Mouse (Mus musculus) ES-Bruce4 (cell line): Measurements from ENCODE around the gene Pah. TPM values are rescaled to one million over a fixed set of nuclear protein-coding genes. Genes with fewer than 3 reads are reported as not detected.
A peak's percentile ranks its signal among the peaks of the same experiment; 100 is the strongest.

Source experiments
- H3K27ac ChIP-seq: 2 replicates; pipeline ENCODE4 v1.5.1; 2012; ENCODE audit warnings: low read length, inconsistent platforms; ENCODE audit not compliant: insufficient read depth
- H3K27me3 ChIP-seq: 2 replicates; pipeline ENCODE4 v1.6.1; 2012; ENCODE audit warnings: mild to moderate bottlenecking, low read length, inconsistent platforms; ENCODE audit not compliant: control insufficient read depth, poor library complexity, insufficient read depth, severe bottlenecking
- H3K36me3 ChIP-seq: 2 replicates; pipeline ENCODE4 v1.6.1; 2012; ENCODE audit warnings: inconsistent platforms, mild to moderate bottlenecking, low read length, moderate library complexity; ENCODE audit not compliant: control insufficient read depth, poor library complexity, insufficient read depth, severe bottlenecking
- H3K4me1 ChIP-seq: one replicate; pipeline ENCODE4 v1.8.1; 2011; ENCODE audit warnings: low read length; ENCODE audit not compliant: control insufficient read depth, insufficient read depth
- H3K4me3 ChIP-seq: 2 replicates; pipeline ENCODE4 v1.5.1; 2011; ENCODE audit warnings: low read depth, mild to moderate bottlenecking, low read length
- H3K9ac ChIP-seq: 2 replicates; pipeline ENCODE4 v1.6.1; 2012; ENCODE audit warnings: low read depth, mild to moderate bottlenecking, inconsistent platforms; ENCODE audit not compliant: poor library complexity, severe bottlenecking
- H3K9me3 ChIP-seq: replicated peaks from 2 replicates; pipeline ENCODE4 v1.6.1; 2012; ENCODE audit warnings: mild to moderate bottlenecking, low read length, inconsistent platforms; ENCODE audit not compliant: control insufficient read depth, poor library complexity, insufficient read depth, severe bottlenecking
- CTCF ChIP-seq: IDR thresholded peaks from one replicate; pipeline ENCODE4 v1.8.1; 2011; ENCODE audit warnings: low read depth, low read length
- EP300 ChIP-seq: IDR thresholded peaks from 2 replicates; pipeline ENCODE4 v1.6.1; 2011; ENCODE audit warnings: low read depth, low read length; ENCODE audit not compliant: insufficient read depth
- POLR2A ChIP-seq: IDR thresholded peaks from one replicate; pipeline ENCODE4 v1.8.1; 2011; ENCODE audit warnings: low read length; ENCODE audit not compliant: insufficient read depth
- polyA plus RNA-seq: library from polyadenylated mRNA; stranded (reverse); fragments of >200 nt; gene quantifications from 2 replicates; pipeline ENCODE4 v1.2.4, GENCODE M21; 2011; ENCODE audit warnings: low read depth; ENCODE audit not compliant: missing spikeins, insufficient read depth, insufficient read length

The Pah gene
- polyA plus RNA-seq, 1 experiment = not detected

GRCm38 (mm10) chr10:87520401-87521116, 1.0 kb upstream of the Pah start:
- no peak overlapping the region for H3K4me3 ChIP-seq
- no peak overlapping the region for H3K27ac ChIP-seq
- H3K9ac ChIP-seq = no peak overlapping the region
- H3K36me3 ChIP-seq = no peaks in the 10 kb centered on the region
- H3K27me3 ChIP-seq = no peaks in the 10 kb centered on the region
- TF ChIP-seq CTCF (no peak), POLR2A (no peak), EP300 (no peak)
- no peaks in the 10 kb centered on the region for H3K9me3 ChIP-seq
- H3K4me1 ChIP-seq = no peaks in the 10 kb centered on the region

- no peak overlapping the region for H3K4me3 ChIP-seq
- no peak overlapping the region for H3K9ac ChIP-seq
- no peaks in the 10 kb centered on the region for H3K36me3 ChIP-seq
- no peaks in the 10 kb centered on the region for H3K9me3 ChIP-seq
- no peak for TF ChIP-seq EP300
- TF ChIP-seq POLR2A = no peak
- no peak for TF ChIP-seq CTCF
- H3K27me3 ChIP-seq = no peaks in the 10 kb centered on the region
- no peaks in the 10 kb centered on the region for H3K4me1 ChIP-seq
- H3K27ac ChIP-seq = no peak overlapping the region
Measured at GRCm38 (mm10) chr10:87534172-87534571, 12.6 kb downstream of the Pah start.

GRCm38 (mm10) chr10:87545759-87546158, 24.2 kb downstream of the Pah start:
- Histone ChIP-seq H3K4me3 (no peak overlapping the region), H3K36me3 (no peaks in the 10 kb centered on the region), H3K9me3 (no peaks in the 10 kb centered on the region; the same call in 1 of the 2 replicates), H3K27ac (no peak overlapping the region), H3K9ac (no peak overlapping the region), H3K27me3 (peaks cover 2% of the 10 kb centered on the region; the same call in 1 of the 2 replicates), H3K4me1 (no peaks in the 10 kb centered on the region)
- no peak for TF ChIP-seq EP300
- no peak for TF ChIP-seq POLR2A
- no peak for TF ChIP-seq CTCF

- H3K9ac ChIP-seq = no peak overlapping the region
- no peaks in the 10 kb centered on the region for H3K4me1 ChIP-seq
- H3K9me3 ChIP-seq = no peaks in the 10 kb centered on the region; the same call in 1 of the 2 replicates
- peaks cover 2% of the 10 kb centered on the region; the same call in 1 of the 2 replicates for H3K27me3 ChIP-seq
- H3K27ac ChIP-seq = no peak overlapping the region
- no peak for TF ChIP-seq EP300
- TF ChIP-seq CTCF = no peak
- no peak for TF ChIP-seq POLR2A
- H3K4me3 ChIP-seq = no peak overlapping the region
- H3K36me3 ChIP-seq = no peaks in the 10 kb centered on the region
Measured at GRCm38 (mm10) chr10:87546299-87547234, 25.0 kb downstream of the Pah start.

GRCm38 (mm10) chr10:87552726-87553125, 31.1 kb downstream of the Pah start:
- H3K4me1 ChIP-seq = no peaks in the 10 kb centered on the region
- no peaks in the 10 kb centered on the region for H3K27me3 ChIP-seq
- no peak for TF ChIP-seq EP300
- no peak for TF ChIP-seq POLR2A
- peak; percentile 93 for TF ChIP-seq CTCF
- H3K4me3 ChIP-seq = no peak overlapping the region
- no peaks in the 10 kb centered on the region for H3K9me3 ChIP-seq
- H3K36me3 ChIP-seq = no peaks in the 10 kb centered on the region
- H3K9ac ChIP-seq = no peak overlapping the region
- H3K27ac ChIP-seq = no peak overlapping the region

GRCm38 (mm10) chr10:87556441-87556840, 34.8 kb downstream of the Pah start:
- no peaks in the 10 kb centered on the region for H3K36me3 ChIP-seq
- no peak overlapping the region for H3K4me3 ChIP-seq
- no peaks in the 10 kb centered on the region for H3K9me3 ChIP-seq
- TF ChIP-seq CTCF (no peak), EP300 (no peak), POLR2A (no peak)
- no peaks in the 10 kb centered on the region for H3K4me1 ChIP-seq
- H3K9ac ChIP-seq = no peak overlapping the region
- no peak overlapping the region for H3K27ac ChIP-seq
- no peaks in the 10 kb centered on the region for H3K27me3 ChIP-seq
